Mouse (Mus musculus) mouse embryonic stem cell (cell line): ENCODE data around the gene Ccdc187.

Experiments
- in situ Hi-C, 2 experiments: fragments of 300-500 bp; cut with MboI; formaldehyde crosslinking; loops; 1 replicate in 1 of 2; 3 replicates in 1 of 2; pipeline ENCODE4 v1.14.3; 2019 to 2020; ENCODE audit warnings: low sequenced_read_pairs in 2 of 2, low pct_unique_long_range_greater_than_20kb in 1 of 2, mixed read lengths in 1 of 2; ENCODE audit not compliant: unreplicated experiment in 1 of 2

Ccdc187 gene

DNA sequence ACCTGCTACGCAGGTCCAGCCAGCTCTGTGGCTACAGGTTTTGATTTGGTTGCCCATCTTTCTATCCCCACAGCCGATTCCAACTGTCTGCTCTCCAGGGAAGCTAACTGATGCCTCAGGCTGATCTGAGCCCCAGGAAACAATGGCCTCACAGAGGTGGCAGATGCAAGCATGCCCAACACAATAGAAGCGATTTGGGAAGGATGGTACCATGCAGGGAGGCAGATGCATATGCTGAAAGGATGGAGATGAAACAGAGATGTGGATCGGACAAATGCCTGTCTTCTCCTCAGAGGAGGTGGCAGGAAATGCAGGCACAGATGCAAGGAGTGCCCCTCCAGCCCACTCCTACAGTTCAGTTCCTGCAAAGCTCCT lies 4.5 kb upstream of the Ccdc187 start:
- in situ Hi-C loops = no loop called here

DNA sequence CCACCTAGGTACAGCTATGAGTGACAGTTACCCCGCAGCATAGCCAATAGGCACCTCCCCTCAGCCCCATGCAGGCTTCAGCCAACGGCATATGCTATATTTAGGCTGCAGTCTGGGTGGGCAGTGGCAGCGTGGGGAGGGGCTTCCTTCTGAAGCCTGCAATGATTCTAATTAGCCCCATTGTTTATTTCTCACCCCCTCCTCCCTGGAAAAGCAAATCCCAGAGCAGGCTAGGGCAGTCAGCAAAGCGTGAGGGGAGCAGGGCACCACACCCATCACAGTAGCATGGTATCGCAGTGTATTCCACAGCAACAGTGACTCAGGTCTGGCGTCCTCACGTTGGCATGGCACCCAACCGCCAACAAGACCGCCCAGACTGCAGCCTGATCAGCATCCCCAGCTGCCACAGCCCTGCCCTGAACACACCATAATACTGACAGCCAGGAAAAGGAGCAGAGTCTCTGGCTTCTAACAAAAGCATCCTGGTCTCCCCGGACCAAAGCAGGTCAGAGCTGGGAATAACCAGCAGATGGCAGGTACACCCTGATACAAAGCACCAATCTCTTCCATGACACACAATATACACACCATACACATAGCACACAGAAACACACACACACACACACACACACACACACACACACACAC lies 4.0 kb upstream of the Ccdc187 start:
- in situ Hi-C loops = no loop called here

DNA sequence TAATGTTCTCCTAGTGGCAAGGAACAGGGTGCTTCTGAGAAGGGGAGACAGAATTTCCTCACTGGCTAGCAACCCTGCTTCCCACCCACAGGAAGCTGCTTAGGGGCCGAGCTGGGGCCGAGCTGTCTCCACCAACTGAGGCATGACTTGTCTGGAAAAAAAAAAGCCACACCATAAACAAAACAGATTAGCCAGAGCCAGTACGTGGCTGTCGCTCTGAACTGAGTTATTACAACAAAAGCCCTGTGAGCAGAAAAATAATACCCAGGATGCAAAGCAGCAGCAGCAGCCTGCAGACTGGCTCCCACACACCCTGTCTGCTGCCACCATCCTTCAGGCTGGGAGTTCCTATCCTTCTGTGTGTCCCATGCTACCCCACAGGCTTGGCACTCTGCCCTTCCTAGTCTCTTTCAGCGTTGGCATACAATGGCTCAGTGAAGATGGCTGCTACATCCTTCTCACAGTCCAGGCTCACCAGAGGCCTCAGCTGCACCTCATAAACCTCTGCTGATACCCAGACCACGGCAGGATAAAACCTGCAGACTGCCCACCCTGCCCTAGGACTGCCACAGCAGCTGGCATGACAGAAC lies 2.3 kb upstream of the Ccdc187 start:
- in situ Hi-C loops = no loop called here

DNA sequence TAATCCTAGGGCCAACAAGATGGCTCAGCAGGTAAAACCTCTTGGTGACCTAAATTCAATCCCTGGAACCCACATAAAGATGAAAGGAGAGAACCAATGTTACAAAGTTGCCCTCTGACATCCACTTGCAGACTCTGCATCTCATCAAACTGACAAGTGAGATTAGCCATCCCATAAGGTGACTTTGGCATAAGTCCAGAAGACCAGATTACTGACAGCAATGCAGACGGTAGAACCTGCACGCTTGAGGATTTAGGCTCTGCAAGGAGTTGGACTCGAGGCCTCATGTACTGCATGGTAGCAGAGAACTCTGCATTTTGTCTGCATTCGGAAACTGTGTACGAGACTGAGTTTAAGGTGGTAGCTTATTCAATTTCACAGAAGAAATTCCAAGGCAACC lies 4.2 kb downstream of the Ccdc187 start:
- in situ Hi-C loops = no loop called here

DNA sequence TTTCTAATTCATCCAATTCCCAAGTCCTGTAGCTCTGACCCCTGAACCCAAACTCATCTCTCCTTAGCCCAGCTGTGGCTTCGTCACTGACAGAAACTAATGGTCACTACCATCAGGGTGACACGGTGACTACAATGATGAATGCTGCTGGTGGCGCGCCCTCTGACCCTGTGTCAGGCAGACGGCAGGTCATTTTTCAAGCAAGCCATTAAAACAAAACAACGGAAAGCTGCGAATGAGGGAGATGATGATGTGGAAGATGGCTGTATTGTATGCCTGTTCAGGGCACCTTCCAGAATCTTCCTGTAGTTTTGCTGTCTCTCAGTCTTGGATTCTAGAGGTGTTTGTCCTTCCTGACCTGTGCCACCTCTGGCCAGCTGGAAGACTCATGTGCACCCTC lies 8.0 kb downstream of the Ccdc187 start:
- in situ Hi-C loops = no loop called here

DNA sequence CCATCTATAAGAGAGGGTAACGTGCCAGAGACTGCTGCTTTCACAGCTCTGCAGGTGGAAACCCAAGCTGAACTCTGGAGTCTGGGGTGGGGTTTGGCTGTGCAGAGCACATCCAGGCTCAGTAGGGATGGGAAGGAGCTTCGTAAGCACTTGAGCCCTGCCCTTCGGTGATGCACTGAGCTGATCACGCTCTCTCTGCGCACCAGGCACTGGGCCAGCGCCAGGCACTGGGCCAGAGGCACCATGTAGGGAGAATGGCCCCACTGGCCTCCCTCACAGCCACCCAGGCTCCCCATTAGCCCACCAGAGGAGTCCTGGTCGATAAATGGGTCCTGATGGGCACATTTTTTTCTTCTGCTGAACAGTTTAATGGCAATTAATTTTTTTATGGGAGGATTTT lies 8.6 kb downstream of the Ccdc187 start:
- in situ Hi-C loops = no loop called here

DNA sequence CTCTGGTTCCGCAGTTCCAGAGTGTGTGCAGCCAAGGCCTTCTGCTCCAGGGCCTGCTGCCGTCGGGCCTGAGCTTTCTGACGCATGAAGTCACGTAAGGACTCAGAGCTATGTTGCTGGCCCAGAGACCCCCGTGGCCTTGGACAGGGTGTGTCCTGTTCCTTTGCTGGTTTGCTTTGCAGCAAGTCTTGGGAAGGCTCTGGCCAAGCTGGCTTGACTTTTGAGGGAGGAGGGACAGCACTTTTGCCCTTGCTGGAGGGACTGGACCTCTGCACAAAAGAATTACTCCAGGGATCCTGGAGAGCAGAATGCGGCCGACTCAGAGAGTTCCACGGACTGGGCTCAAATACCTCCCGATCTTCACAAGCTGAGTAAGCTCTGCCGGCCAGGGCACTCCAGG lies 13.8 kb downstream of the Ccdc187 start:
- in situ Hi-C loops = loop anchor here in 1 of 2 experiments (5.0 kb wide), 1 partner anchor 123 kb away; no protein-coding TSS in a partner anchor

DNA sequence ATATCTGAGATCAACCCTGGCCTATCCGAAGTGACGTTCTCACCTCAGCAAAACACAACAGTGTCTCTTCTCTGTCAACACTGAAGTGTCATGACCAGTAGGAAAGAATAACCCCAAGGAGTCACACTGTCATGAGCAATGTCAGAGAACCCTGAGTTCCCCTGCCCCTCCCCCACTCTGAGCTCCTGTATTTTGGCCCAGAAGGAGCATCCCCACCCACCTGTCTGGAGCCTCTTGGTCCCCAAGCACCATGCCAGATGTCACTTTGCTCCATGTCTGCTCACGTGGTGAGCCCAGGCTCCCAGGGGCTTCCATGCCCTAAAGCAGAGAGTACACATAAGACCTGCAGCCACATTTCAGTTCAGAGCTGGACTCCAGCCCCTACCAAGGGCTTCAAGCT lies 14.6 kb downstream of the Ccdc187 start:
- in situ Hi-C loops = loop anchor here (5.0 to 10.0 kb wide), 2 partner anchors 122 to 125 kb away; no protein-coding TSS in a partner anchor

DNA sequence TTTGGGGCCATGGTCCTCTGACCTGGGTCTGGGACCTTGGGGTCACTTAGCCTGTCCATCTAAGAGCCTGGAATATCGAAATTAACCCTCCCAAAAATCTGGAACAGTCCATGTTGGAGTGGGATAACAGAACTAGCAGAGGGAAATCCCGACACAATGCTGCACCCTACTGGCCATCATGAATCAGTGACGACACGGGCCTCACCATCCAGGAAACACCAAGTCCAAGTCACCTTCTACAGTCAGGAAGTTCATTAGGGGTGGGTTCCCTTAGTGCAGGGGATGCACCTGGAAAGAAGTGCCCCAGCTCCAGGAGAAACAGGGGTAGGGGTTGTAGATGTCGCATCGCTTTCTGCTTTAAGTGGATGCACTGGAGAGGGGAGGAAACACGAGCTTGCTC lies 20.7 kb downstream of the Ccdc187 start:
- in situ Hi-C loops = loop anchor here in 1 of 2 experiments (10.0 kb wide), 1 partner anchor 119 kb away; no protein-coding TSS in a partner anchor

DNA sequence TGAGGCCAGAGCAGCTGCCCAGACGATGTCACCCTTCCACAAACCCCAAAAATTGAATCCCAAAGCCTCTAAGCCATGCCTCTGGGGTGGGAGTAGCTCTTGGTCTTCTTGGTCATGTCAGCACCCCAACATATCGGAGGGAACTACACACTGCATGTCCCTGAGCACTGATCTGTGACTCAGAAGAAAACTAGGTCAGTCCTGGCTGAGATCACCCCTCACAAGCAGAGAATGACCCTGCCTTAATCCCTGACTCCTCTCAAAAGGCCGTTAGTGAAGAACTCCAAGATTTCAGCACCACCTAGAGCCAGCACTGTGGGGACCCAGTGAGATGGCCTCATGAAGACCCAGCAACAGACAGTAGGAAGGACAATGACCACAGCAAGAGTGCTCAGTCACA lies 26.1 kb downstream of the Ccdc187 start:
- in situ Hi-C loops = no loop called here

DNA sequence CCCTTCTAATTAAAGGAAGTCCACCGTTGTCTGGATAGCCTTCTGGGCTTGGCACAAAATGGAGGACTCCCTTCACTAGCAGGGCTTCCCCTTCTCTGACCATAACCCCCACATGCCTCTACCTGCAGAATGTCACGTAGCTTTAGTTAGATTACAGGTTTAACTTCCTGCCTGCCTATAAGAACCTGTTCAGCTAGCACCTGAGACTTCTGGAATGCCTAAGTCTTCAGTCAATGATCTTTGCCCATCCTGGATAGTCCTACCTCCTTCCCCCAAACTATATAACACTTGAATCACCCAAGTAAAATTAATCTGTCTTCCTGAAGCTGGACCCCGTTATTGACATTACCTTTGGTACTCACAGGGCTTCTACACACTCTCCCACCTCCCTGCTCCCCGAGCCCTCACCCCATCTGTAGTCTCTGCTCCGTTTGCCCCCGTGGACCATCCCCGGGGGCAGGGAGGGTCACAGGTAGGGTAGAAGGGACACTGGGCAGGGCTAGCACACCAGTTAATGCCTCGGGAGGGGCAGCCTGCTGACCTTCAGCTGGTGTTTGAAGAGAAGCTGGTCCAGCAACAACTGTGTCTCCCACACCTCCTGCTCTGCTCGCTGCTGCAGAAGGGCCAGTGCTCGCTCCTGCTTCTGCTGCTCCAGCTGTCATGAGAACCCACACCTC lies 28.2 kb downstream of the Ccdc187 start:
- in situ Hi-C loops = no loop called here

DNA sequence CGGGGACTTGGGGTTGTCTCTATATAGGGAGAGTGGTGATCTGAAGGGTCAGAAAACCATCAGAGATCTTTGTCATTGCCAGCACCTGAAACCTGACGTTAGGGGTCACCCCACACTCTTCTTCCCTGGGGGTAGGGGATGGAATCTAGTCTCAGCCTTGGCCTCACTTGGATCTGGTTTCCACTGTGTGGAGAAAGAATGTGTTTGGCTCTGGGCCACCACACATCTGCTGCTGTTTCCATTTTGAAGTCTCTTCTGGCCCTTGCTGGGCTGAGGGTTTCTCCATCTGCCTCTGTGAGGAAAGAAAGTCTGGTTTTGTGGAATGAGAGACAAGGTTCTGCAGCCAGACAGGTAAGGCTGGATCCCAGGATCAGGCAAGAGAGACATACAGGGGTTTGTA lies 29.3 kb downstream of the Ccdc187 start:
- in situ Hi-C loops = no loop called here

DNA sequence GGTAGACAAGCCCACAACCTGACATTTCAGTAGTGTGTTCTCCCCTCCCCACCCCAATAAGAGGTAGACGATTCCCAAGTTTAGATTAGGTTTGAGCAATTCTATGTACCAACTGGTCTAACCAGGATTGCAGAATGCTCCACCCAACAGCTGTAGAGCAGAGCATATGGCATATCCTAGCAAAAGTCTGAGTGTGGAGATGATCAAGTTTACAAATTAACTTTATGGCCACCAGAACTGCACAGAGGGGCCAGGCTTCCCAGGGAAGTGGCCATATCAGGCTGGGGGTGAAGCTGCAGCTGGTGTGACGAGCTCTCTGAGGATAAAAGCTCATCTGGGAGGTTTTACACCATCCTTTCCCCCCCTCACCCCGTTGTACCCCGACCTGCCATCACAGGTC lies 29.7 kb downstream of the Ccdc187 start:
- in situ Hi-C loops = no loop called here

DNA sequence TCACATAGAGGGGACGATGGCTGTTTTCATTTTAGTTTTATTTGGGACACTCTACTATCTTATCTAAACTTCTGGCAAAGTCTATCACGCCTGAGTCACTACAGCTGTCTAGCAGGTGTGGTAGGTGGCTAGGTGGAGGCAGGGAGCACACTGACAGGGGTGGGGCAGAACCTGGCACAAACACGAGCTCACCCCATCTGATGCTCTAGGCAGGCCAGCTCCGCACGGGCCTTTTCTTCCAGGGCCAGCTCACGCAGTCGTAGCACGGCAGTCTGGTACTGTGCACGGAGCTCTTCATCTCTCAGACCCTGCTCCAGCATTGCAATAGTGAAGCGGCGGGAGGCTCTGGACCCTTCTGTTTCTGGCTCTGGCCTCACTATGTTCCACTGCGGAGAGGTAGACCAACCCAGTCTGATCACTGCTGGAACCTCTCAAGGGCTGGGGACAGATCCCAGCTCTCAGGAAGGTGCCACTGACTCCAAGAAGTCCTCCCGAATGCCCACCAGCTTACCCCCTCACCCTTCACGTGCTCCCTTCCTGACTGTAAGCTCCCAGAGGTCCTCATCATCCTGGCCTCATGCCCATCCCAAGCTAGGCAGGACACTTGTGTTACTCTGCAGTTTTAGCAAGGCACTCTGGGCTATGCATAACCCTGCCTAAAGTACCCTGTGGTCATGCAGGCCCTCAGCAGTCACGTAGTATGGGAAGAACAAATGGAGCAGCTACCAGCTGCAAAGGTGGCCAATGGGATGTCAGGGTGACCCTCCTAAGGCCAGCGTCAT lies 36.9 kb downstream of the Ccdc187 start:
- in situ Hi-C loops = no loop called here

DNA sequence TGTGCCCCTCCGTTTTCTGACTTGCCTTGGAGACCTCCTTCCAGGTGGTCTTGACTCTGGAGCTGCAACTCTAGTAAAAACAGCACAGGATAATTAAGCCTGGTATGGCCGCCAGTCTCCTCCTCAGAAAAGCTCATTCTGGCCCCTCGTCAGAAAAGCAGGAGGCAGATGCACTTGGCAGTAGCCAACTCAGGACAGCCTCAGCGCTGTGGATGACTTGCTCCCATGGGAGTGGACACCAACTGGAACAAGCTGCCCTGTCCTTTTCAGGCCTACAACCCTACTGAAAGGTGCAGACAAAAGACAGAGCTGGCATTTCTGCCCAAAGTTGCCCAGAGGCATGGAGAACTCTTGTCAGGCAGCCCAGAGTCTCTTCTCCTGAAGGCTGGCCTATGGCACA lies 39.5 kb downstream of the Ccdc187 start:
- in situ Hi-C loops = no loop called here

DNA sequence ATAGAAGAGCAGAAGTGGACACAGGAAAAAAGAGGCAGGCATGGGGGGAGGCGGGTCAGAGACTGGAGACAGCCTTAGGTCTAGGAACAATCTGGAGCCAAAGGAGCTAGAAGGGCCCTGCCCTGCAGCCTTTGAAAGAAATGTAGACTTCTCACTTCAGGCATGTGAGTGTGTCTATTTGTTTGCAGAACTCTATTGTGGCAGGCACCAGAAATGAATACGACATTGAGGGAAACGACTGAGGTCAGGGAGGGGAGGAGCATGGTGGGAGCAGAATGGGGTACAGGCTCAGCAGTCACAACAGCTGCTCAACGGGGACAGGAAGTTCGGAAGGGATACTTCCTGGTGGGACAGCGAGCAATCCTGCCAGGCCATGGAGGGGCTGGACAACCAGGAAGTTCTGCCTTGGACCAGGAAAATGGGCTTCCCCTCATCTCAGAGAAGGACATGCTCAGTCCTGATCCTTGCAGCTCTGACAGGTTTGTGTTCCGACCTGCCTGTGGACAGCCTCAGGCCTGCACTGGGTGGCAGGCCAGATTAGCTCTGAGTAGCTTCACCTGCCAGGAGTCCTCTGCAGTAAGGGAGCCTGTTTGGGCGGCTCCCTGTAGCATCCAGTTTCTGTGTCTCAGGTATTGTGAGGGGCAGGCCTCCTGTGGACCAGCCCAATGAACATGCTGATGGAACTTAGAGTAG lies 41.7 kb downstream of the Ccdc187 start:
- in situ Hi-C loops = no loop called here

DNA sequence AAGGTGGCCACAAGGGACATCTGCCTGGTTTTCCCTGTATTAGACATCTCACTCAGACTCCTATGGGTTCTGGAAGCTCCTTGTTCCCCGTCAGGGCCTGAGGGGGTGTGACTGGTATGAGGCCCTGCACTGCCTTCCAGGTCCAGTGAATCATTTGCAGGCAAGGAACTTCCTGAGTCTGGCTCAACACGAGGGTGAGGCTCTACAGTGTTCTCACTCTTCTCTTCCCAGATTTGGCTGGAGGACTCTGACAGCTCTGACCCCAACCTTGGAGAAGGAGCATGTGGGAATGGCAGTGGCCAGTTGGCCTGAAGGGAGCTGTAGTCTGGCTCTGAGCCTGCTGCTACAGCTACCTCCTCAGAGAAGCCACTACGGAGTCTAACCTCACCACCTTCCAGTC lies 46.8 kb downstream of the Ccdc187 start:
- in situ Hi-C loops = no loop called here

DNA sequence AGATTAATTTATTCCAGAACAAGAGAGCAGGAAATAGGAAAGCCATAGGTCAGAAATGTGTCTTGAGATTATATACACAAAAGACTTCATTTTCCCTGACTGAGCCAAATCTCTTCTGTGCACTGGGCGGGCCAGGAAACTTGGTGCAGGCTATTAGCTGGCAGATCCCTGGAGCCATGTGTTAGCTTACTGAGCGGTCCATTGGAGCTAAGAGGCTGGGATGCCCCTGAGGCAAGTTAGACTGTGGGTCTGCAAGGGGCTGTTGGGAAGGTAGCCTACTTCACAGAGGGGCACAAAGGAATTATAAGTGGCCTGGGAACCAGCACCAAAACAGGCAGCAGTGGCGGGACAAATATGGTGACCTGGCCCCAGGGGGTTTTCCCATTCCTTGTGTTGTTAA lies 53.5 kb downstream of the Ccdc187 start:
- in situ Hi-C loops = no loop called here

DNA sequence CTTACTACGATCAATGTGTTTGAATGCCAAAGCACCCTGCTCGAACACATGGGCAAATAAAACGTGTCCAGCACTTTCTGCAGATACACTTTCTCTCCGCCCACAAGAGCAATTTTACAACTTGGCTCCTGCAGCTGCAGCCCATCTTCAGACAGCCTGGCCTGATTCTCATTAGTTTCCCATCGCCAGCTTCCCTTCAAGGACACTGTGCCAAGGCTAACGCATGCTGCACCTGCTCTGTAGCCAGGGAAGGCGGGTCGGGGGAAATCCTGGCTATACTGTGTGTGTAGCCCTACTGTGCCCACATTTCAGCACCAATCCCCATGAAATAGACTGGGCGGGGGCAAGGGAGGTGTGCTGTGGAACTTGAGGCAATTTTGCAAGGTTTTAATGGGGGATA lies 54.0 kb downstream of the Ccdc187 start:
- in situ Hi-C loops = no loop called here
